Comparison of ENCODE assay signal across 19 mouse cellular contexts in the genomic region with DNA sequence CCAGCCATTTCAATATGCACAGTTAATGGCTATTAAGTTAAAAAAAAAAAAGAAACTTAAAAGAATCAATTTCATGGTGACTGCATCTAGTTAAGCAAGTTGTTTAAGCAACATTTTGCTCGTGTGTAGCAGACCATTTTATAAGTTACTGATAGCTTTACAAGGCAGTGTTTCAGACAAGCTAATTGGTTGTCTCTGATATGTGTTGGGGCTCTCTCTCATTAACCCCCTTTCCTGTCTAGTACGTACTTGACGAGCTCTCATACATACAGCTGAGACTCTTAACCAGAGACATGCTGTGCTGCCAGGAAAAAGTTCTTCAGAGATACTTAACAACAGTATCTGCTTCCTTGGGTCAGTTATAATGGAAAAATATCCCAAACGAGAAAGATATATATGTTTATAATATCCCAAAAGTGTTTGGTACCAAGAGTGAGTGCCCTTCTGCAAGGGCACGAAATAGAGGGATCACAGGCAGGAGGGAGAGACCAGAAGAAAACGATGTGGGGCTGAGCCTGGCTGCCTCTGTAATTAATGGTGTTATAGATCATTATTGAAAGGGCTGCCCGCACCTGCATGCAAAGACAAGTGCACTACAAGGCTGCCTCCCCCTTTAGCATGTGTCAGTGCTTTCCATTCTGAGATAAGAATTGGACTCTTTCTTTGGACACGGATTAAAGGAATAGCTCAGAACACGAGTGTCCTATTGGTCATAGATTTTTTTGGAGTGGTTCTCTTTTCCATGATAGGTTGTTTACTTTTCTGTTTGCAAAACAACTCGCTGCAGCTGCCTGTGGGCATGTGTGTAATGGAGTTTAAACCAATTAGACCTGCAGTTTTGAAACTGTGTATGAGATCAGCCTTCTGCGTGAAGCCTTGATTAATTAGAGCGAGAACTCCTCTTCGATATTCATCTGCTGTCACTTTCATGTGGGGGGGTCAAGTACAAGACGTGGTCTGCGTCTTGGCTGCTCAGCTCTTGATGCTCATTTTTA.
DNase-seq lines count a peak whose midpoint lies in the region; ATAC-seq lines count a peak whose summit lies in the region.
"Had no signal": no experiment of that assay in that cellular context is flagged by ENCODE, and none has a peak within 500 bp of the region (broad histone marks: within the 10 kb centered on the region; RNA-seq: fewer than 3 reads in every experiment).

No protein-coding gene starts in this region.

- H3K27me3 ChIP-seq in forebrain, embryonic 12.5 days: no peaks in the 10 kb centered on the region
- H3K27me3 ChIP-seq in forebrain, embryonic 16.5 days (replicated peaks; ENCODE audit: control insufficient read depth, insufficient read depth, low read length): no peaks in the 10 kb centered on the region
- H3K27me3 ChIP-seq in kidney, embryonic 15.5 days: no peaks in the 10 kb centered on the region
- H3K27me3 ChIP-seq: limb, embryonic 15.5 days had no signal

- peaks cover 14% of the 10 kb centered on the region; the same call in 1 of the 2 replicates for H3K4me1 ChIP-seq in forebrain, embryonic 12.5 days
- H3K4me1 ChIP-seq in forebrain, embryonic 16.5 days (replicated peaks; ENCODE audit: control insufficient read depth, insufficient read depth, low read length): peaks cover 20% of the 10 kb centered on the region
- H3K4me1 ChIP-seq in kidney, embryonic 15.5 days: peaks cover 16% of the 10 kb centered on the region

- no peak overlapping the region for H3K4me2 ChIP-seq in forebrain, embryonic 12.5 days
- H3K4me2 ChIP-seq in forebrain, embryonic 16.5 days (ENCODE audit: low read length): no peak overlapping the region
- peak overlapping the region; percentile 6; the same call in 1 of the 2 replicates for H3K4me2 ChIP-seq in kidney, embryonic 15.5 days
- H3K4me2 ChIP-seq: limb, embryonic 15.5 days had no signal

- H3K27ac ChIP-seq in forebrain, embryonic 12.5 days: no peak overlapping the region
- no peak overlapping the region for H3K27ac ChIP-seq in forebrain, embryonic 16.5 days (ENCODE audit: low read length)
- H3K27ac ChIP-seq in kidney, embryonic 15.5 days: no peak overlapping the region
- H3K27ac ChIP-seq: limb, embryonic 15.5 days had no signal

- no peak overlapping the region for H3K9ac ChIP-seq in forebrain, embryonic 12.5 days
- H3K9ac ChIP-seq in forebrain, embryonic 16.5 days (replicated peaks; ENCODE audit: low read depth, low read length): no peak overlapping the region
- H3K9ac ChIP-seq in kidney, embryonic 15.5 days: no peak overlapping the region
- H3K9ac ChIP-seq: limb, embryonic 15.5 days; liver, postnatal 0 days had no signal

- H3K9me3 ChIP-seq in forebrain, embryonic 12.5 days: no peaks in the 10 kb centered on the region
- H3K9me3 ChIP-seq in forebrain, embryonic 16.5 days (ENCODE audit: control insufficient read depth, low read length): no peaks in the 10 kb centered on the region
- H3K9me3 ChIP-seq in kidney, embryonic 15.5 days (replicated peaks): no peaks in the 10 kb centered on the region
- H3K9me3 ChIP-seq: limb, embryonic 15.5 days had no signal

- no peak overlapping the region for H3K4me3 ChIP-seq in forebrain, embryonic 12.5 days (replicated peaks)
- no peak overlapping the region for H3K4me3 ChIP-seq in forebrain, embryonic 16.5 days (replicated peaks; ENCODE audit: low read length)
- H3K4me3 ChIP-seq in kidney, embryonic 15.5 days (replicated peaks): no peak overlapping the region
- H3K4me3 ChIP-seq: limb, embryonic 15.5 days had no signal

- DNase-seq in kidney, adult 11 months: no peak
- peak; percentile 63 for DNase-seq in retina, postnatal 1 day
- DNase-seq in retina, embryonic 14.5 days (ENCODE audit: low spot score): no peak
- DNase-seq in urinary bladder, adult 18-20 months (ENCODE audit: low spot score in 2 of 2): no peak
- DNase-seq: adrenal gland, postnatal 10 days; embryo, embryonic 11 days; gastrocnemius, postnatal 25 days; kidney, postnatal 25 days; liver, postnatal 0 days; lung, postnatal 10 days; right cerebral cortex, postnatal 4 days; thymus, adult 2 months had no signal

- H3K36me3 ChIP-seq in forebrain, embryonic 12.5 days (replicated peaks): no peaks in the 10 kb centered on the region
- H3K36me3 ChIP-seq in forebrain, embryonic 16.5 days (ENCODE audit: control insufficient read depth, insufficient read depth): no peaks in the 10 kb centered on the region
- H3K36me3 ChIP-seq in kidney, embryonic 15.5 days: no peaks in the 10 kb centered on the region
- H3K36me3 ChIP-seq: limb, embryonic 15.5 days had no signal

- WGBS in forebrain, embryonic 12.5 days: 36% methylated on average over 15 of the region's 15 CpGs
- 16% methylated on average over 15 of the region's 15 CpGs for WGBS in forebrain, embryonic 16.5 days
- 38% methylated on average over 15 of the region's 15 CpGs for WGBS in kidney, embryonic 15.5 days

- ATAC-seq in forebrain, embryonic 12.5 days (ENCODE audit: low FRiP score): peak; percentile 62
- no peak for ATAC-seq in forebrain, embryonic 16.5 days
- ATAC-seq in kidney, embryonic 15.5 days (replicated peaks; ENCODE audit: low FRiP score): peak; percentile 55
- ATAC-seq: activated CD4-positive, CD25-positive, alpha-beta regulatory T cell, adult 4 months; CD4-positive, CD25-positive, alpha-beta regulatory T cell, adult 4 months; intestine, postnatal 0 days; liver, postnatal 0 days had no signal
